Comparison of ENCODE assay signal across 8 mouse cellular contexts in the genomic region with DNA sequence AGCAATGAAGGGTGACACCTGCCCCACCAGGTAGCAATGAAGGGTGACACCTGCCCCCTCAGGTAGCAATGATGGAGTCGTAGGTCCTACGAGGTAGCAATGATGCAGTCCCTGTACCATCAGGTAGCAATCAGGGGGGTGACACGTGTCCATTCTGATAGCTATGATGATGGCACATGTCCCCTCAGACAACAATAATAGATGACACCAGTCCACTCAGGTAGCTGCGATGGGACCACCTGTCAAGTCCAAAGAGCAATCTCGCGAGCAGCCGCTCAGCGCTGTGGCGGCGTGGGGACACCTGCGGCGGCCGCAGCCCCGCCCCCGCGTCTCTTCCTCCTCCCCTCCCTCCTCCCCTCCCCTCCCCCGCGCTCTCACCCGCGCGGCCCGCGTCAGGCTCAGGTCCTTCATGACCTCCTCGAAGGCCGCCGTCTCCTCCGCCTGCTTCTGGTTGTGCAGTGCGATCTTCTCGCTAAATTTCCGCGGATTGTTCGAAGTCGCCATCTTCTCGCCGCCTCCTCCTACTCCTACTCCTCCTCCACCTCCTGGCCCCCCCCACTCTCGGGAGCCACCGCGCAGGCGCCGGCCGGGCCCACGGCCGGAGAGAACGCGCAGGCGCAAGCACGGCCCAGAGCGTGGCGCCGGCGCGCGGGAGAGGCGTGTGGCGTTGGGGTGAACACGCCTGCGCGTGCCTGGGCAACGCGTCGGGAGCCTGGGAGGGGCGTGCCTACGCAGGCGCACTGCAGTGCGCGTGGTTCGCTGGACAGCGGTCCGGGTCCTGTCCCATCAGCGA. TPM values are rescaled to one million over a fixed set of nuclear protein-coding genes. Genes with fewer than 3 reads are reported as not detected.
DNase-seq lines count a peak whose midpoint lies in the region; ATAC-seq and TF ChIP-seq lines count a peak whose summit lies in the region.

A gene (minus strand): TSS at position 525 of the 793 bp plus-strand sequence.

- peaks cover 0 to 3% of the 10 kb centered on the region in 2 experiments; a peak in 1 of 4 replicates for H3K36me3 ChIP-seq in MEL (ENCODE audit: control insufficient read depth in 1 of 2, insufficient read depth in 2 of 2, low read length in 2 of 2)
- H3K36me3 ChIP-seq in lung, embryonic 16.5 days (ENCODE audit: control insufficient read depth, insufficient read depth, low read length): no peaks in the 10 kb centered on the region

- no peak for TF ChIP-seq RAD21 in MEL (IDR thresholded peaks at IDR 0.05; ENCODE audit: low read depth, low read length)

- peak; percentile 96 for DNase-seq in MEL (ENCODE audit: low read depth, low spot score)
- DNase-seq in cerebellum, adult 2 months: peak; percentile 97 to 99
- DNase-seq in forelimb bud, embryonic 11.5 days (ENCODE audit: low read depth, low spot score): peak; percentile 99
- DNase-seq in layer of hippocampus, adult 9-10 months (ENCODE audit: low spot score): peak; percentile 81
- peak; percentile 96 for DNase-seq in ovary, postnatal 10 days (ENCODE audit: low spot score)
- peak; percentile 95 to 98 for DNase-seq in thymus, postnatal 10 days (ENCODE audit: low spot score in 2 of 2)

- no peak for TF ChIP-seq CTCF in MEL (IDR thresholded peaks at IDR 0.05 in 2 of 3, conservative IDR thresholded peaks at IDR 0.05 in 1 of 3; ENCODE audit: control insufficient read depth in 1 of 3, insufficient read depth in 1 of 3, low read depth in 2 of 3, low read length in 3 of 3, poor library complexity in 1 of 3, severe bottlenecking in 1 of 3)
- no peak for TF ChIP-seq CTCF in cerebellum, adult 2 months (IDR thresholded peaks at IDR 0.05; ENCODE audit: borderline replicate concordance, insufficient read depth, low read depth, low read length)

- ATAC-seq in hematopoietic stem cell, adult 5-6 weeks (replicated peaks in 1 of 2; ENCODE audit: insufficient read depth in 1 of 2, low FRiP score in 2 of 2, low TSS enrichment in 1 of 2, low read depth in 1 of 2, poor library complexity in 2 of 2, severe bottlenecking in 2 of 2): peak; percentile 93 to 94
- ATAC-seq in lung, embryonic 16.5 days (ENCODE audit: low read depth): peak; percentile 99

- H3K4me3 ChIP-seq in MEL (ENCODE audit: control insufficient read depth in 1 of 2, insufficient read depth in 1 of 2, low read depth in 2 of 2, low read length in 2 of 2): peak within 1 kb of the TSS; percentile 77 to 96
- peak within 1 kb of the TSS; percentile 87 for H3K4me3 ChIP-seq in cerebellum, adult 2 months (replicated peaks; ENCODE audit: insufficient read depth, low read depth, low read length)
- peak within 1 kb of the TSS; percentile 70 for H3K4me3 ChIP-seq in lung, embryonic 16.5 days (ENCODE audit: low read length)

- H3K27ac ChIP-seq in MEL (ENCODE audit: control insufficient read depth, low read depth, low read length): peak within 1 kb of the TSS; percentile 68
- H3K27ac ChIP-seq in cerebellum, adult 2 months (ENCODE audit: insufficient read depth, low read length): peak within 1 kb of the TSS; percentile 76
- peak within 1 kb of the TSS; percentile 69 for H3K27ac ChIP-seq in lung, embryonic 16.5 days (ENCODE audit: low read length)

- no peaks in the 10 kb centered on the region for H3K27me3 ChIP-seq in MEL (ENCODE audit: control insufficient read depth in 1 of 2, insufficient read depth in 2 of 2, low read length in 2 of 2)
- H3K27me3 ChIP-seq in cerebellum, adult 2 months (ENCODE audit: control insufficient read depth, insufficient read depth, low read length): no peaks in the 10 kb centered on the region
- H3K27me3 ChIP-seq in lung, embryonic 16.5 days (ENCODE audit: control insufficient read depth, insufficient read depth, low read depth, low read length): no peaks in the 10 kb centered on the region

- peaks cover 2 to 15% of the 10 kb centered on the region in 2 experiments; a peak in 3 of 4 replicates for H3K4me1 ChIP-seq in MEL (ENCODE audit: control insufficient read depth in 1 of 2, insufficient read depth in 2 of 2, low read length in 2 of 2)
- peaks cover 34% of the 10 kb centered on the region for H3K4me1 ChIP-seq in cerebellum, adult 2 months (ENCODE audit: control insufficient read depth, insufficient read depth, low read length)
- H3K4me1 ChIP-seq in lung, embryonic 16.5 days (replicated peaks; ENCODE audit: control insufficient read depth, insufficient read depth, low read length): peaks cover 11% of the 10 kb centered on the region

- H3K79me2 ChIP-seq in MEL (ENCODE audit: control insufficient read depth, insufficient read depth, low read length, poor library complexity): peaks cover 17% of the 10 kb centered on the region

- peak in 1 of 2 experiments; percentile 48; a peak in 2 of 4 replicates for TF ChIP-seq POLR2A in MEL (IDR thresholded peaks at IDR 0.05; ENCODE audit: control insufficient read depth in 1 of 2, insufficient read depth in 1 of 2, low read depth in 1 of 2, low read length in 2 of 2, poor library complexity in 1 of 2)
- TF ChIP-seq POLR2A in cerebellum, adult 2 months (IDR thresholded peaks at IDR 0.05; ENCODE audit: borderline replicate concordance, insufficient read depth, low read length): peak; percentile 95

- TF ChIP-seq EP300 in MEL (IDR thresholded peaks at IDR 0.05; ENCODE audit: low read depth in 1 of 2, low read length in 2 of 2): no peak

- H3K9ac ChIP-seq in MEL (ENCODE audit: control insufficient read depth, low read depth, low read length, poor library complexity, severe bottlenecking): peak within 1 kb of the TSS; percentile 88
- peak within 1 kb of the TSS; percentile 71 for H3K9ac ChIP-seq in lung, embryonic 16.5 days (ENCODE audit: low read length)

- H3K4me2 ChIP-seq in lung, embryonic 16.5 days (ENCODE audit: low read depth, low read length): peak within 1 kb of the TSS; percentile 84

- WGBS in cerebellum, adult 2 months: under 1% methylated on average over 70 of the region's 70 CpGs
- under 1% methylated on average over 70 of the region's 70 CpGs for WGBS in lung, embryonic 16.5 days

- no peaks in the 10 kb centered on the region for H3K9me3 ChIP-seq in MEL (replicated peaks; ENCODE audit: insufficient read depth, low read length)
- H3K9me3 ChIP-seq in lung, embryonic 16.5 days (ENCODE audit: control insufficient read depth, low read length): no peaks in the 10 kb centered on the region

TF ChIP-seq in MEL, 35 proteins besides CTCF, POLR2A, EP300 and RAD21:
- TF ChIP-seq BHLHE40 (IDR thresholded peaks at IDR 0.05; ENCODE audit: borderline replicate concordance, low read depth, low read length): no peak
- TF ChIP-seq MYB (IDR thresholded peaks at IDR 0.05; ENCODE audit: low read depth, low read length): no peak
- TF ChIP-seq TAL1 (IDR thresholded peaks at IDR 0.05; ENCODE audit: low read length): no peak
- peak; percentile 76 for TF ChIP-seq CHD2 (IDR thresholded peaks at IDR 0.05; ENCODE audit: low read length)
- peak; percentile 42; the same call in 1 of the 2 replicates for TF ChIP-seq USF1 (IDR thresholded peaks at IDR 0.05; ENCODE audit: low read depth, low read length)
- no peak for TF ChIP-seq ZNF384 (IDR thresholded peaks at IDR 0.05; ENCODE audit: low read depth, low read length)
- peak; percentile 41; the same call in 1 of the 2 replicates for TF ChIP-seq TCF12 (IDR thresholded peaks at IDR 0.05; ENCODE audit: low read depth, low read length)
- no peak for TF ChIP-seq MEF2A (IDR thresholded peaks at IDR 0.05; ENCODE audit: extremely low read depth, insufficient replicate concordance, low read depth, low read length, poor library complexity, severe bottlenecking)
- peak; percentile 91 for TF ChIP-seq MXI1 (IDR thresholded peaks at IDR 0.05; ENCODE audit: low read depth, low read length)
- no peak; the same call in 1 of the 2 replicates for TF ChIP-seq KAT2A (conservative IDR thresholded peaks at IDR 0.05; ENCODE audit: low read depth, low read length)
- TF ChIP-seq CHD1 (IDR thresholded peaks at IDR 0.05; ENCODE audit: low read depth, low read length): no peak
- peak; percentile 60 for TF ChIP-seq SIN3A (IDR thresholded peaks at IDR 0.05; ENCODE audit: low read length)
- no peak for TF ChIP-seq ETS1 (IDR thresholded peaks at IDR 0.05; ENCODE audit: low read depth, low read length)
- TF ChIP-seq NRF1 (IDR thresholded peaks at IDR 0.05; ENCODE audit: insufficient read depth, low read depth, low read length, poor library complexity, severe bottlenecking): peak; percentile 96
- no peak for TF ChIP-seq GATA1 (IDR thresholded peaks at IDR 0.05; ENCODE audit: low read depth, low read length)
- no peak for TF ChIP-seq ELF1 (IDR thresholded peaks at IDR 0.05; ENCODE audit: low read depth, low read length)
- peak; percentile 96 for TF ChIP-seq NELFE (IDR thresholded peaks at IDR 0.05; ENCODE audit: low read depth, low read length)
- TF ChIP-seq POLR2AphosphoS5 (IDR thresholded peaks at IDR 0.05; ENCODE audit: borderline replicate concordance, low read depth, low read length): no peak
- peak; percentile 84 for TF ChIP-seq MAX (IDR thresholded peaks at IDR 0.05; ENCODE audit: low read length)
- peak; percentile 77; the same call in 1 of the 2 replicates for TF ChIP-seq MYC (IDR thresholded peaks at IDR 0.05; ENCODE audit: low read depth, low read length)
- TF ChIP-seq POLR2AphosphoS2 (IDR thresholded peaks at IDR 0.05; ENCODE audit: low read length): 0 out of 2 replicates have a peak, but pooled peaks have one; percentile 96
- no peak for TF ChIP-seq ZC3H11A (IDR thresholded peaks at IDR 0.05; ENCODE audit: low read depth, low read length)
- peak; percentile 97 for TF ChIP-seq MAZ (IDR thresholded peaks at IDR 0.05; ENCODE audit: low read depth, low read length)
- TF ChIP-seq HCFC1 (IDR thresholded peaks at IDR 0.05; ENCODE audit: low read depth, low read length): peak; percentile 76

RNA-seq across cellular contexts. Expression of the gene that starts here (rescaled TPM):
- 3.0 and 3.3 TPM in 2 replicates for total RNA-seq in MEL (2012; rRNA removed)
- 10 to 100 TPM in 1 of 2 experiments, not detected in 1; 18.0 TPM for polyA plus RNA-seq in MEL (2012; ENCODE audit: insufficient read depth in 1 of 2, insufficient read length in 2 of 2, low read depth in 1 of 2, low replicate concordance in 2 of 2, missing spikeins in 1 of 2)
- polyA plus RNA-seq in cerebellum, adult 2 months (2012; rRNA removed): 90.2 and 105 TPM in 2 replicates
- total RNA-seq in hematopoietic stem cell, adult 5-6 weeks (2017): 5.9 and 7.1 TPM in 2 replicates
- 13.9 and 15.4 TPM in 2 replicates for polyA plus RNA-seq in lung, embryonic 16.5 days (2015; fragmentation: Nextera tagmentation; extraction: Ambion mirVana)

Comparison
In these comparisons a context has a peak if more than half of its experiments do, and no peak if none do; other contexts are left out.
1. Peak in every context shown above with its lines: DNase-seq, ATAC-seq, H3K4me3 ChIP-seq and H3K27ac ChIP-seq.